Mouse (Mus musculus) gastrocnemius, postnatal 4 days (tissue): ENCODE measurements around the gene Slc35d1. TPM values are rescaled to one million over a fixed set of nuclear protein-coding genes. Genes with fewer than 3 reads are reported as not detected.
A peak's percentile ranks its signal among the peaks of the same experiment; 100 is the strongest.

ENCODE experiments used
- DNase-seq, 2 experiments: peaks; one replicate each; pipeline ENCODE4 v3.0.0; 2021 to 2022; ENCODE audit warnings: low spot score in 2 of 2, mixed read lengths in 2 of 2
- long read RNA-seq, 2 experiments: library from polyadenylated mRNA; stranded (forward); transcript quantifications; one replicate each; pipeline ENCODE4 v2.0.0; 2021
- total RNA-seq, 2 experiments: library from RNA; stranded (reverse); gene quantifications; 2 replicates each; pipeline ENCODE4 v1.2.3; 2021

The Slc35d1 gene
- 1 to 10 TPM; 7.8 to 8.9 TPM for total RNA-seq
- long read RNA-seq, experiment 1, full-length matches to known transcripts, result 2 of 3 reads
- long read RNA-seq, experiment 1, partial matches to known transcripts, result 1 of 3 reads
- long read RNA-seq, experiment 1, other reads (novel, unspliced or antisense), result 0 of 3 reads
- long read RNA-seq, experiment 2, full-length matches to known transcripts, result 2 of 2 reads
- long read RNA-seq, experiment 2, partial matches to known transcripts, result 0 of 2 reads
- long read RNA-seq, experiment 2, other reads (novel, unspliced or antisense), result 0 of 2 reads

DNA sequence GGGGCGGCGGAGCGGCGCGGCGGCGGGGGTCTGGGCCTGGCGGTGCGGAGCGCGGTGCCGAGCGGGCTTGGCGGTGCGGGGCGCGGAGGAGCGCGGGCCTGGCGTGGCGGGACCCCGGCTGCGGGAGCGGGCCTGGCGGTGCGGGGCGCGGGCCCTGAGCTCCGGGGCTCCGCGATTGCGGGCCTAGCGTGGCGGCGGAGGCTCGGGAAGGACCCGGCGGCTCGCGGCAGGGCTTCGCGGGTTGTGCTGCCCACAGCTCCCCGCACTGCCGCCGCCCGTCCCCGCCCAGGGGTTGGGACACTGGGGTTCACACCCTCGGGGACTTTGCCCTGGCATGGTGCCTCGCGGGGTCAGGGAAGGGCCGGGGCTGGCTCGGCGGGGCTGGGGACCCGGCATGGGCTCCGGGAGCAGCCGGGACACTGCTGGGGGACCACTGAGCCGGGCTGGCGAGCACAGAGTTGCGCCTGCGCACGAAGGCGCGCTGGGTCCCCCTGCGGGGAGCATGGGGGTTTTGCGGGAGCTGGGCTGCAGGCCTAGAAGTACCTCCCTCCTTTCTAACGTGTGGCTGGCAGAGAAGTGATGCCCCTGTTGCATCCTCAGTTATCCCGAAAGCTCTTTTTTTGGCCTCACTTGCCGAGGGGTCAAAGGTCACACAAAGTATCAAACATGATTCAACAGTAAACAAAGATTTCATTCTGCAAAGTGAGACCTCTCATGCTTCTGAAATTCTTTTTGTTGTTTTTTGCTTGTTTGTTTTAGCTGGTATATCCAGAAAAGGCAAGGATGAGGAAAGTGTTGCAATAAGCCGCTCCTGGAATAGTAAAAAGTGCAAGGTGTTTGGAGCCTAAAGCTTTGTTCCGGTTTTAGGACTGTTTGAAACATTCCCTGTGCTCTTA is at the start of gene Slc35d1:
Gene Slc35d1 (minus strand): TSS at position 240 of the 896 bp plus-strand sequence.
- DNase-seq, result peak; percentile 71 to 83

DNA sequence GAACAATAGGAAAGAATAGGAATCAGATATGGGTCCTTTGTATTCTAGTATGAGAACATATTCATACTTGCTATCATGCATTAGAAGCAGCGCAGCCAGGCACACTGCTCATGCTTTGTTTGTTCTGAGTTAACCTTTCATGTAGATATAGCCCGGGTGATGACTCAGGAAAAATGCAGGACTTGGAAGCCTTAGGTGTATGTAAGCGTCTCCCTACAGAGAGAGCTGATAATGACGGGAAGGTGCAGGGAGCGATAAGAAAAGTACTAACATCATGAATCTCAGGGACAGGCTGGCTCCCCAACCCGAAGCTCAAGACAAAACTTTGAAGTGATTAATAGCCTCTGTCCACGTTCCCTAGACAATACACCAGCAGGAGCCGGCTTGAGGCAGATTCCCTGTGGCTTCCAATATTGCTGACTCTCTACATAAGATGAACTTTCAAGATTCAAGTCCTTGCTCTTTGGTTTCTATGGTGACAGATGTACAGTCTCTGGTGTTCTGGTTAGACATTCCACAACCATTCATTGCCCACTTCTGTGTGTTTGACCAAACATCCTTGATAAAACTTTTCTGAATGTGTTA is 48.9 kb upstream of the Slc35d1 start:
- no peak for DNase-seq

DNA sequence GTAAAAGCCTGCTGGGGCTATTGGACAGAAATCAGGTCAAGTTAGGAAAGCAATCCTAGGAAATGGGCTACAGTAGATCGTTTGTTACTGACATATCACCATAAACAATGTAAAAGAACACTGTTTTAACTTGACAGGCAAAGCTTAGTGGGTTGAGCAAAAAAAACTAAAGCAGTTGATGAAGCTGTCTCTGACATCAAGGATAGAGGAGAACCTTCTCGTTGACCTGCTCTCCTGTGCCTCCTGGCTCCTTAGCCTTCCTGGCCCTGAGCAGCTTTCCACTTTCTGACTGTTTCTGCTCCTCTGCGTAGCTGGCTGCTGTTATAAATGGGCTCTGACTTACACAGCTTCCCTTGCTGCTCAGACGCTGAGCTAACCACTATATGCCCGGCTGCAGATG is 48.4 kb upstream of the Slc35d1 start:
- DNase-seq, result no peak

DNA sequence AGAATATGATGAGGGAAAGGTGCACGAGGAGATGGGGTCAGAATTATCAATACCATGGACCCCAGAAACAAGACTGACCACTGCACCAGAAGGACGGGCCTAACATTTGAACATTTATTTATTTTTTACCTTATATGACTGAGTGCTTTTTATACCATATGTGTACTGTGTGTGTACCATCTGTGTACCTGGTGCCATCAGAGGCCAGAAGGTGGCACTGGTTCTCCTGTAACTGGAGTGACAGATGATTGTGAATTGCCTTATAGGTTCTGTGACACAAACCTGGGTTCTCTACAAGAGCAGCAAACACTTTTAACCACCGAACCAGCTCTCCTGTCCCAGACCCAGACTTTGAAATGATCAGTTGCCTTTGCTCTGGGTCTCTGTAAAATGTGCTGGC is 43.9 kb upstream of the Slc35d1 start:
- no peak for DNase-seq

DNA sequence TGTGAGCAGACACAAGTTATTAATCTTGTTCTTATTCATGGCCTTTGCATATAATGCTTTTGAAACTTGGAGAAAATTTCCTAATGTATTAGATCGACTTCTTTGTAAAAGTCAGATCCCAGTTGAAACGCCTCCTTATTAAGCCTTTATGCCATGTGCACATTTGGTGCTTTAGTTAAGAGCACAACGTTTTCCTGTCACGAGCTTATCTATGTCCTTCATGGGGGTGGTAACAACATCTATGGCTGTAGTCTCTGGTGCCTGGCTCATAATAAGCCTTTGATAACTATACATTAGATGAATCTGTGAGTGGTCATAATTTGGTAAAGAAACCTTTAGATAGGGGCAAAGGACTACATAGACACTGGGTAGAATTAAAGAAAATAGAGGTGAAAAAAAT is 38.9 kb upstream of the Slc35d1 start:
- DNase-seq, result no peak

DNA sequence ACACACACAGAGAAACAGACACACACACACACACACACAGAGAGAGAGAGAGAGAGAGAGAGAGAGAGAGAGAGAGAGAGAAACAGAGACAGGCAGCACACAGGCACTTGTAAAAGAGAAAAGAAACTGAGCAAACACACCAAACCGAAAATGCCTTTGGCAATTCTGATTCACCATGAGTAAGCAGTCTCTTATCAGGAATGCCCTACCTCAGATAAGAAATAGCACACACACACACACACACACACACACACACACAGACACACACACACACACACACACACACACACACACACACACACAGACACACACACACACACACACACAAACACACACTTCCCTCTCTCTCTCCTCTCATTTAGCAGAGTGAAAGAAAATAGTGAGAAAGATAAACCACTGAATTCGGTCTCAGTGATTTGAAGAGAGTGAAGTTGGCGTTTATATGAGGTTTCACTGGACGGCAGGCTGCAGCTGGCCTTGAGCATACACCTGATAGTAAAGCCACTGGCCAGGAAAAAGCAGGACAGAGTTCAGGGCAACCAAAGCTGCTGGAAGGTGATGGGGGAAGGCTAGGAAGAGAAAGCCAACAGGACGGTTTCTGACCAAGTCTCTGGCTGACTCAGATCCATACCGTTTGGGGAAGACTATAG is 34.6 kb upstream of the Slc35d1 start:
- DNase-seq, result no peak

DNA sequence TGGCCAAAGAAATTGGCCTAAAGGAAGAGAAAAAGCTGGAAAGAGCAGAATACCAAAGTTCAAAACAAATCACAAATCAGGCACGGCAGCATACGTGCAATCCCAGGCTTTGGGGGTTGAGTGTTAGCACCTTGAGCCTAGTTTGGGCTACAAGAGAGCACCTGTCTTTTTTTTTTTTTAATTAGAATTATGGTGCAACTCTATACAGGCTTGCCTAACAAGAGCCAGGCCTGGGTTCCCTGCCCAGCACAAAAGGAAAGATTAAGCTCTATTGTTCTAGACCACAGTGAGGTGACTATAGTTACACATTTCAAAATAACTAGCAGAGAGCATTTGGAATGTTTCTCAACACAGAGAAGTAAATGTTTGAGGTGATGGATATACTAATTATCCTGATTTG is 32.8 kb upstream of the Slc35d1 start:
- no peak for DNase-seq

DNA sequence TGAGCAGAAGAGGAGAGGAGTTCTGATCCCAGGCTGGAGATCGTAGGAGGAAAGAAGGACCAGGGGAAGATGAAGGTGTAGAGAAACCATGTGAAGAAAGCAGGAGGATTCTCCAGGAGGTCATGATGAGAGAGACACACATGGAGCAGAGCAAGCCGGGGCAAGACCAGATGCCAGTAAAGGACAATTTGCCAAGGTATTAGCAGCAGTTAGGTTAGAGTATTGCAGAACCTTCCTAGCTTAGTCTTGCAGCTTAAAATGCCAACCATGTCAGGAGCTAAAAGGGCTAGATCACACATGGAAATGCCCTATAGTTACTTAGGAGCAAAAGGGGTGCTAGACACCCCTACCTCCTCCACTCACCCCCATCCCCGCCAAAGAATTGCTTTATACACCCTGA is 32.3 kb upstream of the Slc35d1 start:
- no peak for DNase-seq

DNA sequence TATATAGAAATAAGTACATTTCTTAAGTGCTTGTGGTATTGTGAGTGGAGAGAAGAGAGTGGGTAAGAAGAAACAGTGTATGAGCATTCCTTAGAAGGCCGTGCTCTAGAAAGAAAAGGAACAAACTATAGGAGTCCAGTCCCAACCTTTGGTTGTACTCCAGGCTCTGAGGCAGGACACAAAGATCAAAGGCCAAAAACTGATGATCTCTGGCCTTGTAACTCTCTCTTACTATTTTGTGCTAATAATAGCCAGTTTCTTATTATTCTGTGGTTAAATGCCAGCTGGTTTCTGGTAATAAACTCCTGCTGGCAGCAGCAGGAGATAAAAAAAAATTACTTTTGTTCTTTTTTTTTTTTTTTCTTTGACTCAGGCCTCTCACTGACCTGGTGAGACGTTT is 17.2 kb upstream of the Slc35d1 start:
- DNase-seq, result no peak

DNA sequence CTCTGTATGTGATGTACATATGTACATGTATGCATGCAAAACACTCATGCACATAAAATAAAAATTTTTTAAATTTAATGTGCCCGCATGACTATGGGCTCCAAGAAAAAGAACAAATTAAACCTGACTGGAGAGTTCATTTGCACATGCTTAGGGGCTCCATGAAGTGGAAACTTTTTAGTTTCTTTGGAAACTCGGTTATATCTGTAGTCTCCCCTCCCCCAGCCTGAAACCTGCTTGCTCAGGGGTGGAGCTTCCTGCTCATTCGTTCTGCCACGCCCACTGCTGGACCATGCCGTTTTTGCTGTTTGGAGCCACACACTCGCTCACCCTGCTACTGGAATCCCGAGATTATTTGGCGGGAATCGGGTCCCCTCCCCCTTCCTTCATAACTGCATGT is 7.9 kb upstream of the Slc35d1 start:
- DNase-seq, result no peak

DNA sequence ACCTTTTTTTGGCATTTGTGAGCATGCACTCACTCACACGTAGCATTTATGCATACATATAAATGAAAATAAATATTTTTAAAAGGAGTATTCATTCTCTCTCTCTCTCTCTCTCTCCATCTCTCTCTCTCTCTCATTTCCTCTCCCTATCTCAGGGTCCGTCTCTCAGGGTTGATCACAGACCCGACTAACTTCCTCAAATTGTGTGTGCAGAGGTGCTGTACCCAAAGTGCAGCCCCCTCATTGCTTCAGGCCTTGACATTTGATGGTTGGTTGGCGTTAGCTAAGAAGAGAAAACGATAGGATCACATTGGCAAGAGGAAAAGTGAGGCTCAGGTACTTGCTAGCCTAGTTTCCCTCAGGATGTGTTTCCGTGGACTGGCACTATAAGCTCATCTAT is 6.8 kb upstream of the Slc35d1 start:
- no peak for DNase-seq

DNA sequence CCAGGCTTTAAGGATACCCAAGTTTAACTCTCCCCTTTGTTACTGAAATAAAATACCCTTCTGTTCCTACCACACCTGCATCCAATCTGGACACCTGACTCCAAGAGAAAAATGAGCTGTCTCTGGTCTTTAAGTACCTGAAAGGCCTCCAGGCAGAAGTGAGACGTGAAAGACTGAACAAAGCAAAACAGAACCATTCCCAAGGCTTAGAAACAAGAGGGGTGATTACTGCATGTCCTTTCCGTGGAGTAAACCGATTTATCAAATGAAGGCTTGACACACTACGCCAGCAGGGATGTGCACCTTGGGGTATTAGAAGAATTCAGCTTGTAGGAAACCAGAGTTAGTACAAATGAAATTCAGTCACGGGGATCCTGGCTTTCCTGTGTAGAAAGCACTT is 4.0 kb upstream of the Slc35d1 start:
- no peak for DNase-seq

DNA sequence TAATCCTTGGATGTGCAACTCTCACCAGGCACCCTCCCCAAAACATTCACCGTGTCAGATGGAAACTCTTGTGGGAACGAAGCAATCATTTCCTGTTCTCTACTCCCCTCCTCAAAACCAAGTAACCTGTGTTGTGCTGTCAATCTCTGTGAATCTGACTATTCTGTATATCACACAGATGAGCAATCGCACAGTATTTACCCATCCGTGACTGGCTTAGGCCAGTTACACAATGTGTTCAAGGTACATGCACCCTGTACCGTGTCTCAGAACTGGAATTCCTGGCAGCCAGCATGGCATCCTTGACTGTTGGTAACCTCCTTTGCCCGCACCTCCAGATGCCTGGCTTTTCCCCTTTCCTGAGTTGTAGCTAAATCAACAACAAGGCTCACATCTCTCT is 1.1 kb upstream of the Slc35d1 start:
- no peak for DNase-seq

DNA sequence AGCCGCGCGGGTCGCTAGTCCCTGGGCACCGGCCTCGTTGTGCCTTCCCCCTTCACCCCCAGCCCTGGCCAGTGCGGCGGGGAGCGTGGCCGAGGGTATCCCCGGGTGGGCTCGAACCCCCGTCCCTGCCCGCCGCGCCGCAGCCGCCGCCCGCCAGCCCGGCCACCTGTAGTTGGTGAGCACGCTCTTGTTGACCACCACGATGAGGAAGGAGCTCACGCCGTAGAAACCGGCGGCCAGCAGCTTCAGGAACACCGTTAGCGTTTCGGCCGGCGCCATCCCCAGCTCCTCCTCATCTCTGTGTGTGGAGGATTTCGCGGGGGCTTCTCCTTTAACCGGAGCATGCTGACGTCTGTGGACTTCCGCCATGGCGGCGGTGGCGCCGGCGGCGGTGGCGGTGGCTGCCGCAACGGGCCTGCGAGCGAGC is 453 bp downstream of the Slc35d1 start:
- DNase-seq, result peak; percentile 50 to 76

DNA sequence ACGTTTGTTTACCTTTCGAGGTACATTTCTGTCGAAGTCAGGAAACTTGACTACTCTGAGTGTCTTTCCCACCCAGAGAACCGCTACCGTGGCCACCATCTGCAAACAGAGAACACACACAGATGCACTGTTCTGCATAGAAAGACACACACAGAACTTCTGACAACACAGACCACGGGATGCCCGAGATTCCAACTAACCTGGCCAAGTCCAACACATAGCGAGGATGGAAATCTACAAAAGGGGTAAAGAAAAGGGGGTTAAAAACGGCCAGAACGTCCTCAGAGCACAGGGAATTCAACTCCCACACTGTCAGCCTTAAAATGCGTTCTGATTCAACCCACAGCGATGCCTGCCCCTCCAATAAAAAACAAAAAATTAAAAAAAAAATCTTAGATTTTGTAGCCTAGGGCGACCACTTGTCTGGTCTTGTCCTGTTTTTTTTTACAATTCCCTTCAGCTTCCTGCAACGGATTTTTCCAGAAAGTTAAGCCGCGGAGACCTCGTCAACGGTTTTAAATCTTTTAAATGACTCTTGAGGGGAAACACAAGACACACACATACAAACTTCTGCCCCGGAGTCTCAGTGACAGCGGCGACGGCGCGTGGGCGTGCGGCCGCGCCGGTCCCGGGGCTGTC is 986 bp downstream of the Slc35d1 start:
- DNase-seq, result no peak

DNA sequence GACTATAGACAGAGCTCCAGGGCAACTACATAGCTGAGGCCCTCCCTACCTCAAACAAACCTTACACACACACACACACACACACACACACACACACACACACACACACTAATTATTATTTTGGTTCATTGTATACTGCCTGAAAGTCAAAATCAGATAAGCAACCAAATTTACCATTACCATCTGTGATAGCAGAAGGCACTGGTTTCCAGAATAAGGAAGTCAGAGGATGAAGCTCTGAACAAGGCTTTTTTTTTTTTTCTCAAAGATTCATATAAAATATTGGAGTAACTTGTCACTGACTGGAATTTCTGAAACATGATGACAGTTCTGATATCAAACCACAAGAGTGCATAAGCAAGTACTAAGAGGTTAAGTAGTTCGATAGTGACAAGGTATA is 6.4 kb downstream of the Slc35d1 start:
- no peak for DNase-seq

DNA sequence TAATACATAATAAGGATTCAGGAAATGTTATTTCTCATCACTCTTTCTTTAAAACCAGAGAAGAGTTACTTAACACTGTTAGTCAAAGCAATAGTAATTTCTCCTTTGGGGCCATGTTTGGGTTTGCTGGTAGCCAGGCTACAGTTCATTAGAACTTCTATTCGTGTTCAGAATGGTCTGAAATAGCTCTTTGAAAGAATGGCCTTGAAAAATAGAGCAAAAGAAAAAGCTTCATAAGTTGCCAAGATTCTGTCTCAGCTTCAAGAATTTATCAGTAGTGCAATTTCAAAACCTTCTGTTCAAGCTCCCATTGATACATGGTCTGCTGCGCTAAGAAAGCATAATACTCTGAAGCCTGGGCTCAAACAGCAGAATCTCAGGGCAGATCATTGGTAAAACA is 11.3 kb downstream of the Slc35d1 start:
- no peak for DNase-seq

DNA sequence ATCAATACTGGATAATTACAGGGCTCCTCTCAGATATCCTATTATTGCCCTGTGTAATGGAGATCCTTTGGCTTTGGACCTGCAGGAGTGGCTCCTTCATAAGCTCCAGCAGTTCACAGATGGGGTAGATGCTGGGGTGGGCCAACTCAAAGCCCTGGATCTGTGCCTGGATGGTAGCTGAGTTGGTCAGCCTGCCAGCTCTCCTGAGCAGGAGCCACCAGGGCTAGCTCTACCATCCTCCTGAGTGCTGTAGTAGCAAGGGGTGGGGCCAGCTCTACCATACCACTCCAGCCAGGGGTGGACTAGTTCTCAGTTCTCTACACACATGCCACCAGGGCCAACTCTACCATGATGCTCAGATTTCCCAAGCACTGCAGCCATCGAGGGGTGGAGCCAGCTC is 14.9 kb downstream of the Slc35d1 start:
- DNase-seq, result no peak

DNA sequence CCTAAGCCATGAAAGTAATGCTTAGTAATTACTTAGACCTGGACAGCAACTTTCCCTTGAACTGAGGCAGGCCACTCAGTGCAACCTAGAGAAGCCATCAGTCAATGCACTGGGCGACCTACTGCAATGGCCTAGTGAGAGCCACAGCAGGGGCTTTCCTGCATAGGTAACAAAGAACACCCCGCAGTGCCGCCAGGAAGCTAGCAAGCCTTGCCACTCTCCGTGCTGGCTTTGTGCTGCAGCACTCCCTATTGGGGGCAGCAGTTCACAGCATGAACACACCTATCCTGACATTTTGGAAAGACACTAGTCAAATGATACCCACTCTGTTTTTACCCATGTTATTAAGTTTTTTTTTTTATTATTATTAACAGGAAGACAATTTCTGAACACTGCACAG is 15.9 kb downstream of the Slc35d1 start:
- DNase-seq, result no peak

DNA sequence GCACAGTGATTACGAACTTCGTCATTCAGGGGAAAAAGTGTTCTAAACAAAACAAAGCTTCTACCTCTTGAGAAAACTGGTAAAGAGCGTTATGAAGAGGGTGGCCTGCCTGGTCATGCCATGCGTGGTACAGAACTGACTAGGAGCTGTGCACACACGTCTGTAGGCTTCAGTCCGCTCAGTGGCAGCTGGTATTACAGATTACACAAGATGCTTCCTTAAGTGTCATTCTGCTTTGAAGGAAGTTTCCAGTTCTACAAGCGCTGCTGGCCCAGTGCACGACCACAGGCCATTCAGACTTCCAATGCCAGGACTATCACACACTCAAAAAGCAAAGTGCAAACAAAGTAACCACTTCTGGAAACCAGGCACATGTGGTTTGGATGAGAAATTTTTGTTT is 17.6 kb downstream of the Slc35d1 start:
- no peak for DNase-seq

DNA sequence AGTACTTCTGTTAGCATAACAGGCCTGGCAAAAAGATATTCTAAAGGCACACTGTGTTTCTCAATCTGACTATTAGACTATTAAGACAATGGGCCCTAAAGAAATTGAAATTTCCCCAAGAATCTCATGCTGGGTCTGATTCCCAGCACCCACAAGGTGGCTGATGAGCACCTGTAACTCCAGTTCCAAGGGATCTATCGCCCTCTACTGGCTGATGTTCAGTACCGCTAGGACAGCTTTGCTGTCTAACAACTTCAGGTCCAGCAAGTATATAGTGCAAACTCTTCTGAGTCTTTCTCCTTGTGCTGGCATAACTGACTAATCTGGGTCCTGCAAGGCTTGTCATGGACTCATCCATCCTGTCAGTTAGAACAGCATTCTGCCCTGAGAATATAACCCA is 22.5 kb downstream of the Slc35d1 start:
- no peak for DNase-seq
